Mouse (Mus musculus) kidney, adult 18-20 months (tissue): Measurements from ENCODE around the gene Itgb8.

ENCODE experiments used
- DNase-seq: peaks from one replicate; pipeline ENCODE4 v3.0.0; 2021

Itgb8 gene

DNA sequence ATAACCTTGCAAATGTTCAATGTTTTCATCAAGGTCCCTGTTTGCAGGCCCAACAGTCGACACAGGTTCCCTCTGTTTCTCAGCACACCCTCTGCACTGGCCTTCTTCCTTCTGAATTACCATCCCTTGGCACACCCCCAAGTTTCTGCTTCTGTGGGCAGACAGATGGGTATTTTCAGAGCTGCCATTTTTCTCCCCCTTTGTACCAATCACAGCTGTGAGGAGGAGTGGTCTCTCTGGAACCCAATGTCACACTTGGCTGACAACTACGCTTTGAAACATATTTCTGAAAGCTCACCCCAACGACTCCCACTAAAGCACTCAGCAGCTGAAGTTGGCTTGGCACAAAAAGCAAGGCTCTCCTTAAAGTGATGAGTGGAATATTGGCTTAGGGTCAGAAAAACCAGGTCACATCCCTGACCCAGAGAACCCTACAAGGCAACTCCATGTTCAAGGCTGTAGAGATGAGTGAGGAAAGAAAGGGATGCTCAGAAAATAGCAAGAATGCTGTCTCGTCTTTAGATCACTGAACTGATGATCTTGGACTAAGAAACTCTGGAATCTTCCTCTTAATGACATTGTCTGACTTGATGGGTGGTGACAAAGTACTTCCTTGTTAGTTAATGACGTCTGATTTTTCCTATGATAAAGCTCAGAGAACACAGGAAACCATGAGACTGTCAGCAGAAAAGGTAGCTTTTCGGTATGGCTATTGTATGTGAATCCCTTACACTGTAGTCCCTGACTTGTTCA, 31.7 kb downstream of the Itgb8 start:
- no peak for DNase-seq

DNA sequence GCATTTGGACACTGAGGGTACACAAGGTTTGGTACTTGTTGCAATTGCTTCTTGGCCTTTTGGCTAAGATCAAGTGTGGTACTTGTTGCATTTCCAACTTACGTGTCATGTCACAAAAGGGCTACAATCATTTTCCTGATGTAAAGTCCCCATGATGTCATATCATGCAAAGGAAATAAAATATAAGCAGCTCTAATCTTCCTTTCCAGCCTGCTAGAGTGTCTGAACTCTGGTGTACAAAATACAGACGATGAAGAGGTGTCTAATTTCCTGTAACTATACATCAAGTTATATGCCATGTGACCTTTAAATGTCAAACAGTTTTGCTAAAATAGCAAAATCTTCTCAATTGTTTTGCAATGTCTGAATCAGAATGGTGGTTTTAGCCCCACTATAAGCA, 34.2 kb downstream of the Itgb8 start:
- no peak for DNase-seq

- DNase-seq = no peak
Measured at GRCm38 (mm10) chr12:119202766-119203165, 35.8 kb downstream of the Itgb8 start.

DNA sequence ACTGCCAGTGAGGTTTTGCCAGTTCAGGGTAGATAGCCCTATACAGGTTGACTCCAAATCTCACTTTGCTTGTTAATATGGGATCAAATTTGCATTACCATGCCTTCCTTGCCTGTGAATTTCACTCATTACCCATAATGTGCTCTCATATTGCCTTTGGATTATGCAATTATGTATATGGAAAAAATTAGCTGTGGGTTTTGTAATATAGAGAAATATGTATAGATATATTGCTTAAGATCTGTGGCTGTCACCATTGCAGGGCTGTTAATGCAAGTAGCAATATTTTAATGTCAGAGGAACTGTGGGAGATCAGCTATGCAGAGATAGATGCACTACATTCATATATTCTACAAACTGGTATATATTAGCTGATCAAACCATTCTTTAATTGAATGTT, 43.5 kb downstream of the Itgb8 start:
- DNase-seq = no peak

- no peak for DNase-seq
Measured at GRCm38 (mm10) chr12:119189814-119190213, 48.8 kb downstream of the Itgb8 start.

GRCm38 (mm10) chr12:119185441-119185840, 53.2 kb downstream of the Itgb8 start:
- no peak for DNase-seq

GRCm38 (mm10) chr12:119182215-119182924, 56.2 kb downstream of the Itgb8 start:
- no peak for DNase-seq

DNA sequence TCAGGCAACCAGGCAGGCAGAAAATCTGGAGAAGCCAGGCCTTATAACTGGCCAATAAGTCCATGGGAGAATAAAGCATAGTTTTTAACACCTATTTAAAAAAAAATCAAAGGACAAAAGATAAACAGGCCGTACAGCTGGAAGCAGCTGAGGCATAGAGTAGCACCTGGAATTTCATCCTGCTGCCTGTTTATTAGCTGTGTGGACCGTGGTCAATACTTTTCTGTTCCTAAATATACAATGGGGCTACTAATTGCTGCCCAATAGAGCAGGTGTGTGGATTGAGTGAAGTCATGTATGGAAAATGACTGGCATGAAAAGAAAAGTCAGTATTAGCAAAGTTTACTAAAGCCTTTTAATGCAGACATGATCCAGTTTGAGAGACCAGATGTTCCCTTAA, 62.6 kb downstream of the Itgb8 start:
- DNase-seq = no peak

- DNase-seq = no peak
Measured at GRCm38 (mm10) chr12:119169828-119170539, 68.6 kb downstream of the Itgb8 start.

GRCm38 (mm10) chr12:119169143-119169542, 69.5 kb downstream of the Itgb8 start:
- no peak for DNase-seq

DNA sequence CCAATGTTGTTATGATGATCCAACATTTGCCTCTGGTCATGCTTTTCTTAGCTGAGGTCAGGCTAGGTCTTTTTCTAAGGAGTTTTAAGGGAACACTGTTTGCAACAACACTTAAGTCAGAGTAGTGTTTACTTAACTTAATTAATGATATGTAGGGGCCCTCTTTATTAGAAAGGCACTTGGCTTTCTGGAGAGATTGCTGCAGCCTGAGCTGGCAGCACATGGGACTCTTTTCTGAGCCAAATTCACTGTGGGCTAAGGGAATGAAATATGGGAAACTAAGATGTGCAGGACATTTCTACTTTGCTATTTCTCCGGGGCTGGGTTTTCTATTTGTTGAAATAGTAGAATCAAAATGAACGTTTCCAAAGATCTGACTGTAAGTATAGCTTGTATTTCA, 73.5 kb downstream of the Itgb8 start:
- DNase-seq = no peak

- DNase-seq = no peak
Measured at GRCm38 (mm10) chr12:119164672-119165071, 73.9 kb downstream of the Itgb8 start.

DNA sequence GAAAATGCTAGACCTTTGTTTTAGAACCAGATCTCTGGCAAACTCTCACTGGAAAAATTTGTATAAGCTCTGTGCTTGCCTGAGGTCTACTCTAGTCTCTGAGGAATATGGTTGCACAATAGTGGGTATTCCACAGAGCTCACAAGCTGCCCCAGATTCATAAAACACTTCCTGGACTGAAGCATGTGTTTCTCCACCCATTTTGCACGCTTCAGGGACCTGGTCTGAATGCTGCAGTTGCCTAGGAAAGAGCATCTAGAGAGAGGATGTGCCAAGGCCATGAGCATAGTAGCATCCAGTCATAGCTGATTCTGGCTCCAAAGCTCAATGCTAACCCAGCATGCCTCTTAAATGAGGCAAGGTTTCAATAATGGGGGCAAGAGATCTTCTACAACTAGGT, 74.4 kb downstream of the Itgb8 start:
- peak; percentile 17 for DNase-seq

DNA sequence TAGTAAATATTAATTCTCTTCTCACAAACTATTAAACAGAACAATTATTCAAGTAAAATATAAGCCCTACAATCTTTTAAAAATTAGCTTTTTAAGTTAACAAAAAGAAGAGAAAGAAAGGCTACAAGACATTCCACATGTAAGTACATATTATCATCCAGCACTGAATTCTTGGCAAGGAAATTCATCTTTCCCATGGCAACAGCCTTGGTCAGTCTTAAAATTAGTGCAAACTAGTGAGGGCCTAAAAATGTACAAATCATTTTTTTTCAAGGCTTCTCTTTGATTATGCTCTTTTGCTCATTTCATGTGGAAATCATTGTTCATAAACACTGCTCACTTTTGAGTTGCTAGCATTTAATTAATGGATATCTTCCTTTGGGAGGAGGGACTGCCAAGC, 77.8 kb downstream of the Itgb8 start:
- DNase-seq = no peak

DNA sequence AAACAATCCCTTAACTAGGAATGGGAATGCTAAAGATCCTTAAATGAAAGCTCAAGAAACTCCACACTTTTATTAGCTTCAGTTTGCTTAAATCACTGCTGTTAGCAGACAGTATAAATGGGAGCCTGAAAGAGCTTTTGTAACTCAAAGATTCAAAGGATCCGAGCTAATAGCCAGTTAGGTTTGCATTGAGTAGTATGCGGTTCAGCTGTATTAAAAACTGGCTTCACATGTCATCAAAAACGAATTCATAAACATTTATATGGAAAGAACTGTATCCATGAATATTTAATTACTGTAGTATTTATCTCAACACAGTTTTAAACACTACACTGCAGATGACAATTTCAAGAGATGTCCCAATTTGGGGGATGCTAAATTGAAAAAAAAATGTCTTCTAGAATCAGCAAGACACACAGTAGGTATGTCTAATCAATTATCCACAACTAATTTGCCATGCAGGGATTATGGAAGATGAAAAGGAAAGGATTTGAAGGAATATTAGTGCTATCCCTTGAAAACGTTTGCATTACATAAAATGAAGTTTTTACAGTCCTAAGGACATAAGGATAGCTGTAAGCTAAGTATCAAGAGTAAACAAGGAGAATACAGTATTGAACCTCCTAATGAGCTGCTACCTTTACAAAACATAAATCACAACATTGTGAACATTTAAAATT, 79.2 kb downstream of the Itgb8 start:
- no peak for DNase-seq

- DNase-seq = no peak
Measured at GRCm38 (mm10) chr12:119157686-119158085, 80.9 kb downstream of the Itgb8 start.

GRCm38 (mm10) chr12:119157068-119157467, 81.5 kb downstream of the Itgb8 start:
- DNase-seq = no peak

- DNase-seq = no peak
Measured at GRCm38 (mm10) chr12:119155566-119155965, 83.0 kb downstream of the Itgb8 start.

DNA sequence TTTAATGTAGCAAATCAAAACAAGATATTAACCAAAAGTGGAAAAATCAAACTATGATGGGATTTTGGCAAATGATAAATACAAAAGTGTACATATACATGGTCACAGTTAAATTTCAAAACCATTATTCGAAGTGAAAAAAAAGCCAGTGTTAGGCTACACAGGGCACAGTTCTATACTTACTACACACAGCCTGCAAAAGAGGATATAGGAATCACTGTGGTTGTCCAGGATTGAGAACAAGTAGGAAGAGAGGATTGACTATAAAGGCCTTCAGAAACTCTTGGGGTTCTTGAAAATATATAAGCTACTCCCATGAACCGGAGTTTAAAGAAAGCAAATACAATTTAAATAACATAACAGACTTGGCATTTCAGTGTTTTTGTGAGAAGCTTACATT, 87.6 kb downstream of the Itgb8 start:
- no peak for DNase-seq

DNA sequence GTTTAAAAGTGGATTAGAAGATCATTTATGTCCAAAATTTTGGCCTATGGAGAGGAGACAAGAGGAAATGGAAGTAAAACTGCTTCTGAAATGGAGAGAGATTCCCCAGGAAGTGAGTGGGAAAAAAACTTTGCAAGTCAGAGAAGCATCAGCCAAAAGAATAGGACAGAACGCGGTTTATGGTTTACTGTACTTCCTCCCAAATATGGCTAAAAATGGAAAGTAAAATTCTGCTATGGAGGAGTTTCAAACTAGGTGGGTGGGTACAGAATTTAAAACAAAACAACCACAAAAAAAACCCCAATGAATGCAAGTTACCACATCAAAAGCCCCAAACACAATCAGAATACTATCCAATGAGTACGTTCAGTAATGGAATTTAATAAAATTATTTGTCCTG, 90.8 kb downstream of the Itgb8 start:
- no peak for DNase-seq

- no peak for DNase-seq
Measured at GRCm38 (mm10) chr12:119146031-119146430, 92.6 kb downstream of the Itgb8 start.

- DNase-seq = no peak
Measured at GRCm38 (mm10) chr12:119137946-119138345, 100.7 kb downstream of the Itgb8 start.

DNA sequence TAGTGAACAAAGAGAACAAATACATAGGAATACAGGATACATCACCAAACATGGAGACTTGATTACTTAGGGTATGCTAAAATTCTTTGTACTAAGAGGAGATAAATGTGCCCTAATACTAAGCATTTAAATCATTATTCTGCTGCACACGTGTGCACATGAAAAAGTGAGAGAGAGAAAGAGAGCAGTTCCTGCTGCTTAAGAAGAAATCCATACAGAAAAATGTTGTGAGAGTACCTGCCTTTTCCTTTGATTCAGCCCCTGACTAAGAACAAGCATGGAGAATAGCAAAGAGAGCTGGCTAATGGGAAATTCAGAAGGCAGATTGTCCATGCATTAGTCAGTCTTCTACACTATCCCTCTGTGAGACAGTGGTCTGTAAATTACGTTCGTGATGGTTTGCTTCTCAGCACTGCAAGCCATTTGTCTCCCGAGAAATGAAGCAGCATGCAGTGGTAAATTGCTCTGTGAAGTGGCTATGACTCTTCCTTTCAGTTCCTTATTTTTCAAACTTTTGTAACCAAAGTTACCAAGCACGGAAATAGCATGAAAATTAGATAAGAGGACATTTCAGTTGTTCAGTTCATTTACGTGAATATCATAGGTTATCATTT, 125.0 kb downstream of the Itgb8 start:
- no peak for DNase-seq
